Mouse (Mus musculus): Measurements from ENCODE around the gene Gm20388. TPM values are rescaled to one million over a fixed set of nuclear protein-coding genes. Genes with fewer than 3 reads are reported as not detected.

Gm20388 gene
- polyA plus RNA-seq, 1 experiment from 2014 or later = not detected

GRCm38 (mm10) chr8:120813839-120814238 is 903.2 kb downstream of the Gm20388 start:
- ATAC-seq = no peak
- H3K27ac ChIP-seq (ENCODE audit: low read depth, low read length) = no peak overlapping the region
- WGBS = 73% methylated on average over 7 of the region's 7 CpGs

DNA sequence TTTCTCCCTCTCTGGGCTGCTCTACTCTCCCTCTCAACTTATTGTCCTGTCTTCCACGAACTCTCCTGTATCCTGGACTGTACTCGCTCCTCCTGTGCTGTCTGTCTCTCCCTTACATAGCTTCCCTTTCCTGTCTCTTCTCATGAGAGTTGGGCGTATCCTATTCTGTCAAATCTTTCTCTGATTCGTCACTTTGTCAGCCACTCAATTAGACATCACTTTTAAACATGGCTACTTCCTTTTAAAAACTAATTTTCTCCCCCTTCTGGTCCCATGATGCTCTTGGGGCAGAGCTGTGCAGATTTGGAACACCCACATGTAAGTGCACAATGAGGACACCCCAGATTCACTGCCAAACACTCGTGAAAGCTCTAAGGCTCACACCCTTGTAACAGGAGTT is 905.7 kb downstream of the Gm20388 start:
- no peak for ATAC-seq
- no peaks in the 10 kb centered on the region for H3K36me3 ChIP-seq (ENCODE audit: control insufficient read depth, insufficient read depth)
- no peak overlapping the region for H3K4me2 ChIP-seq (replicated peaks; ENCODE audit: low read depth)
- no peak overlapping the region for H3K9ac ChIP-seq (ENCODE audit: low read depth, low read length)
- peaks cover 5% of the 10 kb centered on the region; the same call in 1 of the 2 replicates for H3K4me1 ChIP-seq (replicated peaks; ENCODE audit: control insufficient read depth, insufficient read depth, low read length)
- WGBS = 74% methylated on average over 5 of the region's 5 CpGs
- no peak overlapping the region for H3K27ac ChIP-seq (ENCODE audit: low read depth, low read length)
- H3K9me3 ChIP-seq (ENCODE audit: control insufficient read depth) = no peaks in the 10 kb centered on the region
- H3K27me3 ChIP-seq (replicated peaks; ENCODE audit: control insufficient read depth, insufficient read depth, low read length) = no peaks in the 10 kb centered on the region; the same call in 1 of the 2 replicates
- H3K4me3 ChIP-seq (ENCODE audit: low read depth, low read length) = no peak overlapping the region
- TF ChIP-seq CTCF (IDR thresholded peaks at IDR 0.05; ENCODE audit: low read depth) = no peak

More at GRCm38 (mm10) chr8:120813839-120814238, 903.2 kb downstream of the Gm20388 start:
- Histone ChIP-seq H3K36me3 (ENCODE audit: control insufficient read depth, insufficient read depth) (no peaks in the 10 kb centered on the region), H3K9ac (ENCODE audit: low read depth, low read length) (no peak overlapping the region), H3K4me1 (replicated peaks; ENCODE audit: control insufficient read depth, insufficient read depth, low read length) (peaks cover 5% of the 10 kb centered on the region; the same call in 1 of the 2 replicates), H3K9me3 (ENCODE audit: control insufficient read depth) (no peaks in the 10 kb centered on the region), H3K27me3 (replicated peaks; ENCODE audit: control insufficient read depth, insufficient read depth, low read length) (no peaks in the 10 kb centered on the region; the same call in 1 of the 2 replicates), H3K4me2 (replicated peaks; ENCODE audit: low read depth) (no peak overlapping the region), H3K4me3 (ENCODE audit: low read depth, low read length) (no peak overlapping the region)
- no peak for TF ChIP-seq CTCF (IDR thresholded peaks at IDR 0.05; ENCODE audit: low read depth)

DNA sequence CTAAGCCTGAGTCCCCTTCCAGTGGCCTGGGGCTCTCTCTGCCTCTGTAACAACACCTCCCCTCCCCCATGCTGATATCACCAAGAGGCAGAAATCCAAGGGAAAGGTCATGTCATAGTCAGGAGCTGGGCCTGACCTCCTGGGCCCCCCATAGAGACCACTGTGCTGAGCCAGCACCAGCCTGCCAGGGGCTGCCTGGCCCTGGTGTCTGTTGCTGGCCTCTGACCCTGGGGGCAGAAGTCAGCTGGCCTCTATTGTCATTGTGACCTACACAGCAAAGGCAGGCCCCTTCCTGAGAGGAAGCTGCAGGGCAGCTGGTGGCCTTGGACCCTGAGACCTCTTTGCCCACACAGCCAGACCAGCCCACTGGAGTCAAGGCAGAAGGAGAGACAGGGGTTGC is 909.3 kb downstream of the Gm20388 start:
- TF ChIP-seq CTCF (IDR thresholded peaks at IDR 0.05; ENCODE audit: low read depth) = no peak

GRCm38 (mm10) chr8:120821399-120822170 is 910.9 kb downstream of the Gm20388 start:
- H3K27me3 ChIP-seq (replicated peaks; ENCODE audit: control insufficient read depth, insufficient read depth, low read length) = no peaks in the 10 kb centered on the region
- H3K9ac ChIP-seq (ENCODE audit: low read depth, low read length) = no peak overlapping the region
- TF ChIP-seq CTCF (IDR thresholded peaks at IDR 0.05; ENCODE audit: low read depth) = peak; percentile 86
- H3K4me3 ChIP-seq (ENCODE audit: low read depth, low read length) = no peak overlapping the region
- H3K9me3 ChIP-seq (ENCODE audit: control insufficient read depth) = no peaks in the 10 kb centered on the region
- WGBS = 30% methylated on average over 9 of the region's 9 CpGs
- peak; percentile 48; the same call in 1 of the 2 replicates for ATAC-seq
- no peaks in the 10 kb centered on the region for H3K36me3 ChIP-seq (ENCODE audit: control insufficient read depth, insufficient read depth)
- H3K27ac ChIP-seq (ENCODE audit: low read depth, low read length) = no peak overlapping the region
- no peak overlapping the region for H3K4me2 ChIP-seq (replicated peaks; ENCODE audit: low read depth)
- no peaks in the 10 kb centered on the region for H3K4me1 ChIP-seq (replicated peaks; ENCODE audit: control insufficient read depth, insufficient read depth, low read length)

More for the DNA sequence above, 909.3 kb downstream of the Gm20388 start:
- no peak overlapping the region for H3K4me2 ChIP-seq (replicated peaks; ENCODE audit: low read depth)
- H3K4me1 ChIP-seq (replicated peaks; ENCODE audit: control insufficient read depth, insufficient read depth, low read length) = no peaks in the 10 kb centered on the region
- no peak for ATAC-seq
- no peaks in the 10 kb centered on the region; the same call in 1 of the 2 replicates for H3K27me3 ChIP-seq (replicated peaks; ENCODE audit: control insufficient read depth, insufficient read depth, low read length)
- no peak overlapping the region for H3K27ac ChIP-seq (ENCODE audit: low read depth, low read length)
- no peak overlapping the region for H3K9ac ChIP-seq (ENCODE audit: low read depth, low read length)
- no peaks in the 10 kb centered on the region for H3K9me3 ChIP-seq (ENCODE audit: control insufficient read depth)
- no peak overlapping the region for H3K4me3 ChIP-seq (ENCODE audit: low read depth, low read length)
- H3K36me3 ChIP-seq (ENCODE audit: control insufficient read depth, insufficient read depth) = no peaks in the 10 kb centered on the region

DNA sequence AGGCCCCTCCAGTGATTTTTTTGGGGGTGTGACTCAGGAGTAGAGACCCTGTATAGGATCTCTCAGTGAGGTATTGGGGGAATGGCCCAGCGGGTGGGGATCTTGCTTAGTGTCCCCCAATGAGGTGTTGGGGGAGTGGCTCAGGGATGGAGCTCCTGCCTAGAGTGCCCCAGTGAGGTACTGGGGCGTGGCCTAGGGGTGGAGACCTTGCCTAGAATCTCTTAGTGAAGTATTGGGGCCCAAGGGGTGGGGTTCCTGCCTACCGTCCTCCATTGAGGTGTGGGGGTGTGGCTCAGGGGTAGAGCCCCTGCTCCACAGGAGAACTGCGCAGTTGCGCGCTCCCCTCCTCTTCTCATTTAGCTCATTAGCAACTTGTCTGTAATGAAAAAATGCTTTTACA is 912.7 kb downstream of the Gm20388 start:
- Histone ChIP-seq H3K36me3 (ENCODE audit: control insufficient read depth, insufficient read depth) (no peaks in the 10 kb centered on the region), H3K4me1 (replicated peaks; ENCODE audit: control insufficient read depth, insufficient read depth, low read length) (no peaks in the 10 kb centered on the region), H3K4me3 (ENCODE audit: low read depth, low read length) (no peak overlapping the region), H3K27me3 (replicated peaks; ENCODE audit: control insufficient read depth, insufficient read depth, low read length) (no peaks in the 10 kb centered on the region), H3K27ac (ENCODE audit: low read depth, low read length) (no peak overlapping the region), H3K9me3 (ENCODE audit: control insufficient read depth) (no peaks in the 10 kb centered on the region), H3K9ac (ENCODE audit: low read depth, low read length) (no peak overlapping the region), H3K4me2 (replicated peaks; ENCODE audit: low read depth) (no peak overlapping the region)
- 64% methylated on average over 6 of the region's 6 CpGs for WGBS
- no peak for ATAC-seq
- no peak for TF ChIP-seq CTCF (IDR thresholded peaks at IDR 0.05; ENCODE audit: low read depth)

- Histone ChIP-seq H3K4me2 (replicated peaks; ENCODE audit: low read depth) (no peak overlapping the region), H3K9me3 (ENCODE audit: control insufficient read depth) (no peaks in the 10 kb centered on the region), H3K9ac (ENCODE audit: low read depth, low read length) (no peak overlapping the region), H3K36me3 (ENCODE audit: control insufficient read depth, insufficient read depth) (no peaks in the 10 kb centered on the region), H3K27ac (ENCODE audit: low read depth, low read length) (no peak overlapping the region), H3K4me3 (ENCODE audit: low read depth, low read length) (no peak overlapping the region), H3K4me1 (replicated peaks; ENCODE audit: control insufficient read depth, insufficient read depth, low read length) (no peaks in the 10 kb centered on the region), H3K27me3 (replicated peaks; ENCODE audit: control insufficient read depth, insufficient read depth, low read length) (0 out of 2 replicates have a peak, but pooled peaks cover 3% of the 10 kb centered on the region)
- ATAC-seq = no peak
- WGBS = 65% methylated on average over 8 of the region's 8 CpGs
- peak; percentile 42 for TF ChIP-seq CTCF (IDR thresholded peaks at IDR 0.05; ENCODE audit: low read depth)
These were observed 913.2 kb downstream of the Gm20388 start for GRCm38 (mm10) chr8:120823887-120824286.
